Mouse (Mus musculus) thymus, postnatal 14 days (tissue): ENCODE data around the gene Gsta2.
A peak's percentile ranks its signal among the peaks of the same experiment; 100 is the strongest.
"Not testable (repeated sequence)": the region's sequence is repeated elsewhere in the genome, so short reads cannot be mapped to it uniquely, and the experiment has no call there.

ENCODE experiments used
- DNase-seq: peaks from one replicate; pipeline ENCODE4 v3.0.0; 2021

Gsta2 gene

DNA sequence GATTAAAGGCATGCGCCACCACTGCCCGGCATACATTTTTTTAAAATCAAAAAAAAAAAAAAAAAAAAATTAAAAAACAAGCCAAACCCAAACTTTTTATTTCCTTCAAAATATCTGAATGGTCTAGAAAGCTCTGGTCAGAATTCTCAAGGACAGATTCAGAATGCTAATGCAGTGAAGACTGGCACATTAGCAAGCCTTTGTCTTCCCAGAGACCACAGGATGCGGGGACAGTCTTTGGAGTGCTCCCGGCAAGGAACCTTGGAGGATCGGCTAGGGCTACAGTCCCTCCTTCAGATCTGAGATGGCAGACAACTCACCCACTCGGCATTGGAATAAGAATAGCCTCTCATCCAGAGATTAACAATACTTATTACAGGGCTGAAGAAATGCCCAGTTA is 9.1 kb upstream of the Gsta2 start:
- no peak for DNase-seq

DNA sequence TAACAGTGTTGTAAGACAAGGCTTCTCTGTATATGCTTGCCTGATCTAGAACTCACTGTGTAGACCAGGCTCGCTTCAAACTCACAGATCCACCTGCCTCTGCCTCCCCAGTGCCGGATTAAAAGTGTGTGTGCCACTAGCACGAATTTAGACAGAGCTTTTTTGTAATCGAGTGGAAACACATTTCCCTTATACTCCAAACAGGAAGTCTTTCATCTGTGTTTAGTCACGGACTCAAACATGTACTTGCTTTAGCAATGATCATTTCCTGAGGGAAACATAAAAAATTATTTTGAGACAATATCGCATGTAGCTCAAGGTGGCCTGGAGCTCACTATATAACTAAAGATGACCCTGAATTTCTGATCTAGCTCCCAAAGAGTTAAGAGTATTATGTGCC is 7.8 kb upstream of the Gsta2 start:
- DNase-seq, result no peak

DNA sequence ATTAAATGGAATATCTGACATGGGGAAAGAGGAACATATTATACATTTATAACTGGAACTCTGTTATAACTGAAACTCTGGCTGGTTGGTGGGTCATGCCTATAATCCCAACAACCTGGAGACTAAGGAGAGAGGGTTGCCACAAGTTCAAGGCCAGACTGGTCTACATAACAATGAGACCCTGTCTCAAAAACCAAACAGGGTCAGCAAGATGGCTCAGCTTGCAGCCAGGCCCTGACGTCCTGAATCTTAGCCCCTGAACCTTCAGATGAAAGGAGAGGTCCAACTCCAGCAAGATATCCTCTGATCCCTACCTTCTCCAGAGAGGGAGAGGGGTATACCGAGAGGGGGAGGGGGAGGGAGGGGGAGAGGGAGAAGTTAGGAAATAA is 4.9 kb upstream of the Gsta2 start:
- no peak for DNase-seq

DNA sequence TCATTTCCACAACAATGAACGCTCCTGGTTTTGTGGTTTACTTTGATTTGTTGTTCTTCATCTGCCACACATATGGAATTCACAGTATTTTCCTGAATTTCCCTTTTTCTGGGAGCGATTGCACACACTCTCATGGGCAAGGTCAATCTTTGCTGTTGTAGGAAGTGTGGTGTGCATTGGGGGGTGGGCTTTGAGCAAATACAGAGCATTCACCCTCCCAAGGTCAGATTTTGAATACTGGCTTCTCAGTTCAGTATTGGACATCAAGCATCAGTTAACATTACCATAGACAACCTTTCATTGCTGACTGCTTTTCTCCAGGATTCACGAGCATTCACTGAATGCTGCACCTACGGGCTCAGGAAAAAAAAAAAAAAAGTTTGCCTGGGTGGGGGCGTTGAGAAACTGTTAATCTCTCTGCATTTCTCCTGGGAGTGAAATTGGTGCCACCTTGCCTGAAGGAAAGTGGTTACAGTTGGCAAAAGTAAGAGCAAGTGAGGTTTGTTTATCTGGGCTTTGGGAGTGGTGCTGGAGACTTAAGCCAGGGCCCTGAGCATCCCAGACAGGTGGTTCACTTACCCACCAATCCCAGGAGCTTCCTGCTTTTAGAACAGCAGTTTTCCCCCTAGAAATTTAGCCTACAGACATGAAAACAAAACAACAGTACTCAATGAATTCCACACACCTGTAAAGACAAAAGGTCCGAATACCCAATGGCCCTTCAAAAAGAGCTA is 4.3 kb upstream of the Gsta2 start:
- DNase-seq, result no peak

DNA sequence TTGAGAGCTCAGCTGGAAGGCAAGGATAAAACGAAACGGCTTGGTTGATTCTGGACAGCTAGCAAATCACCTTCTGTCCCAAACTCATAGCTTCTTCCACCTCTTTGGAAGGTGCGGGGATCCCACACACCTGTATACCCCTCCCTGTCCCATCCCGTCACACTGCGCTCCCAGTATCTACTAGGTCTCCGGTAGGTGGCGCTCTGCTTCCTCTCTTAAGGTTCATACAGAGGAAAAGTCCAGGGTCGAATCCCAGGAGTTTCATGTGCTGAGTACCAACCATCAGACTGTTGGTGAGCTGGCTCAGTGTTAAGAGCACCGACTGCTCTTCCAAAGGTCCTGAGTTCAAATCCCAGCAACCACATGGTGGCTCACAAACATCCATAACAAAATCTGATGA is 2.5 kb upstream of the Gsta2 start:
- DNase-seq, result peak; percentile 71

DNA sequence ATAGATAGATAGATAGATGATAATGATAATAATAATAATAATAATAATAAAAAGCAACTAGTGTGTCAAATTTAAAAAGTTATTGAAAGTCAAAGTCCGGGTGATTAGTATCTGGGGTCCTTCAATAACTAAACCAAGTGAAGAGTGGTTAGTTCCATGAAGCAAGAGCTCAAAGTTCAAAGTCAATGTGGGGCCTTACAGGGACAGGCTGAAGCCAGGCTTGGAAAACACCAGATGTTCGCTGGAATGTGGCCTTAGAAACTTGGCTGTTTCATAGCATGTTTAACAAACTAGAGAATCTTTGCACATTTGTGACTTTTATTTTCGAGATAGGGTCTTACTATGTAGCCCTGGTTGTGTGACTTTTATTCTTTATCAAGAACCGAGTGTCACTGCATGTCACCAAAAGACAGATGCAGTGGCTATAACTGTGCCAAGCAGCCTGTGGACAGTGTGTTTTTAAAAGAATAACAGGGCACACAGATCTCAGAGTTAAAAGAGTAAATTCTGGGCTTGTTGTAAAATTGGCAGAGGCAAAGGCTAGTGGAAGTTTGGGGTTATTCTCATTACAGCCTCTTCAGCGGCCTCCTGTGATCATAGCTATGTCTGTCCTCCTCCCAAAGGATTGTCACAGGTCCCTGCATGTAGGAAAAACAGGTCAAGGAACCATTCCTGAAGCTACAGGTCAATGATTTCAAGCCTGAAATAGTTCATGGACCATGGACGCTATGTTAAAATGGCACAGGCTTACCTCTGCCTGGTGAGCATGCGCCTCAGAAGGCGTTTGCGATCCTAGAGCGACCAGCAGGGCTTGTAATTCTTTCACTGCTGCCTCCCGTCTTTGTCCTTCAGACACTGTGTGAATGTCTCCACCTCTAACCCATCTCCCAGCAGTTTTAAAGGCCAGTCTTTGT is 666 bp downstream of the Gsta2 start:
- DNase-seq, result no peak

DNA sequence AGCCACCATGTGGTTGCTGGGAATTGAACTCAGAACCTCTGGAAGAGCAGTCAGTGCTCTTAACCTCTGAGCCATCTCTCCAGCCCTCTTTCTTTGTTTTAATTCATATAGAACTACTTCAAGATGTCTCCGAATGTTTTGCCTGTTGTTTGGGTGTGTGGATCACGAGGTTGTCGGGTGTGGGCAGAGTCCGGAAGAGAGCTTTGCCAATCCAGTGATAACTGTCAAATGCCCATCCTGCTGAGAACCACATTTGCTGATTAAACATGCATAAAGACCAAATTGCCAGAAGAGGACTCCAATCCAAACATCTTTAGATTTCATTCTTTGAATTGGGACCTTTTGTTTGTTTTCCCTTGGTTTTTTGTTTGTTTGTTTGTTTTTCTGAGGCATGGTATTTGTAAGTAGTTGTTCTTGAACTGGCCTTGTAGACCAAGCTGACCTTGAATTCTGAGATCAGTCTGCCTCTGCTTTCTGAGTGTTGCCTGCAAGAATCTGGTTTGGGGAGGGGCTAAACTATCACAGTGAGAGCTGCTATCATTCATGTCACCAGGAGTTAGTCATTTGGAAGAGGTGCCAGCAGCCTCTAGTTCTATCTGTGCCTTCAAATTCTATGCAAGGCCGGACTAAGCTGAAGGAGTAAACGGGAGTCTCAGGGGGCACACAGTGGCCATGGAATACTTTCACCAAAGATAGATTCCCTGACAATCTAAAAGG is 3.9 kb downstream of the Gsta2 start:
- DNase-seq, result no peak

DNA sequence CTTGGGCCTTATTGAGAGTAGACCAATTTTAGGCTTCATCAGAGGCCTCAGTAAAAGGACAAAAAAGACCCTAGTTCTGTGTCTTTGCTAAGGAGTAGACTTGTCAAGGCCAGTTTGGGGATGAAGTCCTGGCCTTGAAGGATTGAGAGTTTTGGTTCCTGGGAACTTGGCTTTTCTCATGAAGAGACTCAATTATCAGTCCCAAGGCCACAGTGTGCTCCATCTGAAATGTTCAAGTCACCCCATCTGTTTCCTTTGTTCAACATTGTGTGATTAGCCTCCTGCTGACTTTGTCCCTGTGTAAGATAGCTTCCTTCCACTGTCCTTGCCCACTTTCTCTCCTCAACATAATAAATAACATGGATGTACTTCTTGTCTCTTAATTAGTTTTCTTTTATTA is 5.6 kb downstream of the Gsta2 start:
- DNase-seq, result not testable (repeated sequence)

DNA sequence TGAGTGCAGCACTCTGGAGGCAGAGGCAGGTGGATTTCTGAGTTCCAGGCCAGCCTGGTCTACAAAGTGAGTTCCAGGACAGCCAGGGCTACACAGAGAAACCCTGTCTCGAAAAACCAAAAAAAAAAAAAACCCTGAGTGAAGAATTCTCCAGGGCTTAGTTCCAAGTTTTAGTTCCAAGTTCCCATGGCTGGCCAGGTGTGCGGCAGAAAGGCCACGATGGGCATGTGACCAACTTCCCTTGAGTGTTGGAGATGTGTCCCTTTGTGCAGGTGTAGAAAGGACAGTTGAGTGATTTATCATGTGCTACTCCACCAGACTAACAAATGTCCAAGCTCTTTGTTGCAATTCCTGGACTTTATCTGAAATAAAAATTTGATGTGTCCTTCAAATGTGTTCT is 6.4 kb downstream of the Gsta2 start:
- not testable (repeated sequence) for DNase-seq

DNA sequence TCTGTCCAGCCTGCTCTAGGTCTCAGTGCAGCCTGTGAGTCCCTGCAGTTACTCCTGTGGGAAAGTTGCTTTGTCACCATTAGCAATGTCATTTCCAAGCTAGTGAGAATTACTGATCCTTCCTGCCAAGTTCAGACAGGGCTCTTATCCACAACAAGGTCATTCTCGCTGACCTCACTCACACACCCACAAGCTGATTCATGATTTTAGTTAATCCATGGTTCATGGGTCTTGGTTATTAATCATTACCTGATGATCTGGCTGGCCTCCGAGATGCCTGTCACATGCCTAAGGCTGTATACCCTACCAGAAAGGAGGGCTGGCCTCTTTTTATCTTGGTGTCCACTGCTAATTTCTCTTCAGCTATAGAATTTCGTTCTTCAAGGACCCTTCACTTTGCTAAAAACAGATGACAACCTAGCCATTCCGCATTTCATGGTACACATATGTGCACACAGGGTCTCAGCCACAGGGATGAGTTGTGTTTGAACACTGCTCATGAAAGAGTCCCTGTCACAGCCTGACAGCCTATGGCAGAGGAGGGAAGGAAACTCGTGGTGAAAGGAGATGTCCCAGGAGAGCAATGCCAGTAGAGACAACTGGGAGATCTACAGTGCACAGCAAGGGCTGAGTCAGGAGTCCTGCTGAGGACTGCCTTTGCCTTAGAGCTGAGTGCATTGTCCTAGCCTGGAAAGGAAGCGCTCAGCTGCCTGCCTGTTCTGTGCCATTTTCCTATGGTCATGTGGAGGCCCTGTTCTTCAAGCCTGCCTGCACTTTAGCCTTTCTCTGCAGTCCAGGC is 7.2 kb downstream of the Gsta2 start:
- DNase-seq, result not testable (repeated sequence)

DNA sequence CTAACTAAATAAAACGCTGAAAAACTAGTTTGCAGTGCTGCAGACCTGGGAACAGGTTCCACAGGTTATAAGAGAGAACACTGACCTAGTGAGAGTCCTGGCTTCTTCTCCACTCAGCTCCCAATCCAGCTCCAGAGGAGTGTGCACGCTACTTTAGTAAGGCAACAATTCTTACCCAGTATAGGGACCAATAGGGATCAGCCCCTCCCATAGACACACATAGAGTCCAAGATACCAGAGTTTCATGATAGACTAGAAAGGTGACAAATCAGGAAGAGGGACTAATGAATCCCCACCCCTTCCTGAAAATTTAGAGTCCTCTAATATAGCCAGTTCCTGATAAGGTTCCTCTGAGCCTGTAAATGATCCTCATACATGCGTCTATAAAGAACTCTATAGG is 8.6 kb downstream of the Gsta2 start:
- DNase-seq, result no peak

DNA sequence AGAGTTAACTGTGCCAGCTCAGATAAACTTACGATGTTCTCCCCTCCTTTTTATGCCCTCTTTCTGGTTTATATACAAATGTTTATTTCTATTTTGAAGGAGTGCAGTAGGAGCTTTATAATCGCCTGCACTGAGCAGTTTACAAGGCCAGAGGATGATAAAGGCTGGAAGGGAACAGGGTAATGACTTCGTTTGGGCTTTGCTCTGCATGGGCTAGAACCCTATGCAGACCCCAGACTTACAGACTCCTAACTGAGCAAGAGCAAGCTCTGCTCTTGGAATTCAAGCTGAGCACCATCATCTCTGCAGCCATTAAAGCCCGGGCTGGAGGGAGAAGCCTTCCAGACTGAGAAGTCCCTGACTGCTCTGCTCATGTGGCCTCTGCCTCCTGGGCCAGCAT is 10.4 kb downstream of the Gsta2 start:
- not testable (repeated sequence) for DNase-seq

DNA sequence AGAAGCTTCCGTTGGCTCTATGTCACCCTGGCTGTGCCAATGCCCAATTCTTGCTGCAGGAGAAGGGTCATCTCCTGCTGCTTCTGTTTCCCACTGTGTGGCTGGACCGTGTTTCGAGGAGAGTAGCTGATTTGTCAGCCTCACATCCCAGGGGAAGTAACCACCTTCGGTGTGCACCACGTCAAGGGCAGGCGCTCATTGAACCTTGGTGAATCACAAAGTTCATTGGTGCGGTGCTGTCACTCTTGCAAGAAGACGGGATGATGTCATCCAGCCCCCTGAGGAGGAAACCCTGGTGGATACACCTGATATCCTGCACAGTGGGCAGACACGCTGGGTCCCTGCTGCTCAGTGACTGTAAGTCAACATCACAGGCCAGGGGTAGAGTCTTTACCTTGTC is 12.5 kb downstream of the Gsta2 start:
- not testable (repeated sequence) for DNase-seq

DNA sequence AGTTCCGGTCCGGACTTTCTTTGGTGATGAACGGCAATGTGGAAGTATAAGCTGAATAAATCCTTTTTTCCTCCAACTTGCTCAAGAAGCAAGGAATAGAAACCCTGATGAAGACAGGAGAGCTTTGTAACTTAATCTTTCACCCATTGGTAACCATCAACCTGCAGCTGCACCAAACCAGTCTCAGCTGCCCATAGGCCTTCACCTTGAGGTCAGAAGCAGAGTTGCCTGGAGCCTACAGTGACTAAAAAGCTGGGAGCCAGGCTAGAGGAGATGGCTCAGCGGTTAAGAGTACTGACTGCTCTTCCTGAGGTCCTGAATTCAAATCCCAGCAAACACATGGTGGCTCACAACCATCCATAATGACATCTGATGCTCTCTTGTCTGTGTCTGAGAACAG is 13.1 kb downstream of the Gsta2 start:
- DNase-seq, result not testable (repeated sequence)

DNA sequence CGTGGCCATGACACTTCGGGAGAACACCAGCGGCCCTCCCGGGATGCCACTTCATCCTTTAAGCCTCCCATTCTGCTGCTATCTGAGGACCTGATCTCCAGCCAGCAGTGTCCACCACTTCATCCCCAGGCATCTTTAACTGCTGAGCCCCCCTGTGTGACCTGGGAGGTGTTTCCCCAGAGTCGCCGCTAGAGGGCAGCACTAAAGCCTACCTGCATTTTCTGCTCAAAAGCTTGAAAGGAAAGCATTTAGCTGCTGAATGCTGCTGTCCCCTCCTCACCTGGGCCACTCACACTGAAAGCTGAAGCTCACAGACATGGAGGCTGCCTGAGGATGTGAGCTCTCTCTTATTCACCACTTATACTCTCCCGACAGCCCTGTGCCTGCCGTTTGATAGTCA is 15.3 kb downstream of the Gsta2 start:
- peak; percentile 48 for DNase-seq

DNA sequence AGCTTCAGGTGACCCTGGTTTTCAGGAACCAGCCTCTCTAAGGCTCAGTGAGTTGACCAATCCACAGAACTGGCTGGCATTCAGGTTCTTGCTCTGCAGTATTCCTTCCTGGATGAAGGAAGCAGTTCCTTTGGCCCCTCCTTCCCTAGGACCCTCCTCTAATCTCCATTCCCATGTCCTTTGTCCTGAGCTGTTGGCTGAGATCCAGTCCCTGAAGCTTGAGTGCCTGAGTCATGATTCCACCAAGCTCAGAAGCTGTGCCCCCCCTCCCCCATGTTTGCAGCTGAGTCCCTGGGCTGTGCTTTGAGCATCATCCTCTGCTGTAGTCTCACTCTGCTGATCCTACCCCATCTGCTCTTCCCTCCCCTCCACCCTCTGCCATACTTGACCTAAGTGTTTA is 18.5 kb downstream of the Gsta2 start:
- not testable (repeated sequence) for DNase-seq

DNA sequence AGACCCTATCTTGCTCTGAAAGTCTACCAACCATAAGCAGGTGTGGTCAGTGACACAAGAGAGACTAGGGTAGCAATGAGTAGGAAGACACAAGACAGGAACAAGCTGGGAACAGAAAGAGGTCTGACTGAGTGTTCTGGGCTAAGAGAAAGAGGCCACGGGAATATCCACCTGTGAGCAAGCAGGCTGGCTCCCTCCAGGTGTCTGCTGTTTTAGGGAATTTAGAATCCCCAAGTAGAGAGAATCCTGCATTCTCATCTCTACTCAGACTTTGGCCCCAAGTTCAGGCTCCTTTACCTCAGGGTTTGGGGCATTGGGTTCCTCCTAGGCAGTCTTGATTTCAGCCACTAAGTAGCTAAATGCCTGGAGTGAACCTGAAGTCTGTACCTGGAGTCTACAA is 28.3 kb downstream of the Gsta2 start, which contains the start of gene Omt2b:
TSS of gene Omt2b (plus strand) at position 301 of the 400 bp plus-strand sequence.
- DNase-seq, result not testable (repeated sequence)

DNA sequence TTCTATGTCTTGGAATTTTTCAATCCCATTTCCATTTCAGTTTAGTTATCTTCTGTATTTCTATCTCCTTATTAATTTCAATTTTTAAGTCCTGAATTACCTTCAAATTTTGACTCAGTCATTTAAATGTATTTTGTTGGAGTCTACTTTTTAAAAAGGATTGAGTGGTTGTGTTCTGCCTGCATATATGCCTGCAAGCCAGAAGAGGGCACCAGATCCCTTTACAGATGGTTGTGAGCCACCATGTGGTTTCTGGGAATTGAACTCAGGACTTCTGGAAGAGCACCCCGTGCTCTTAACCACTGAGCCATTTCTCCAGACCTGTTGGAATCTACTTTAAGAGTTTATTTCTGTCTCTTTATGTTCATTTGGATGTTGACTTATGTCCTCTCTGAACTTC is 36.1 kb downstream of the Gsta2 start:
- DNase-seq, result no peak

DNA sequence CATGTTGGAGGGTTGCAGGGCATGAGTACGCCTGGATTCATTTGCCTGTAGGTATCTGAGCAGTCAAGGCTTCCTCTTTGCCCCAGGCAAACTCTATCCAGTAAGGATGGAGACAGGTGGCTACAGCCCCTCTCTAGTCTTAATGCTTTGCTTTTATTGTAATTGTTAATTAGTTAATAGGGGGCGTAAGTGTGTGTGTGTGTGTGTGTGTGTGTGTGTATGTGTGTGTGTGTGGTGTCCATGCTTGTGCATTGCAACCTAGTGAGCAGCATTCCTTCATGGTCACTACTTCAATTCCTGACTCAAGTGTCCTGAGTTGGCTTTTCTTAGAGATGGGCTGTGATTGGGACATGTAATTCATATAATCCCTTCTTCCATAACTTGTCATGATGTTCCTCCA is 40.9 kb downstream of the Gsta2 start, which contains the start of gene Omt2a:
TSS of gene Omt2a (minus strand) at position 101 of the 400 bp plus-strand sequence.
- no peak for DNase-seq

DNA sequence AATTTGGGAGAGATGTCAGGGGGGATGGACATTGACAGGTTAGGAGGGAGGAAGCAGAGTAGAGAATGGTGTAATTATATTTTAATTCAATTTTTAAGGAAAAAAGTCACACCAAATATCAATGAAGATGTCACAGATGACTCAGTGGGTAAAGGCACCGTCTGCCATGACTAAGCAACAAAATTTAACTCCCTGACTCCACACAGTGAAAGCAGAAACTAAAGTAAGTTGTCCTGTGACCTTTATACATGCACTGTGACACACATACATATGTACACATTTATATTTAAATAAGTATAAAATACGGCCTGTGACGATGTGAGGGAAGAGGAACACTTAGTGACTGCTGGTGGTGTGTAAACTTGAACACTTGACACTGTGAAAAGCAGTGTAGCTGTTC is 47.5 kb downstream of the Gsta2 start:
- DNase-seq, result not testable (repeated sequence)

DNA sequence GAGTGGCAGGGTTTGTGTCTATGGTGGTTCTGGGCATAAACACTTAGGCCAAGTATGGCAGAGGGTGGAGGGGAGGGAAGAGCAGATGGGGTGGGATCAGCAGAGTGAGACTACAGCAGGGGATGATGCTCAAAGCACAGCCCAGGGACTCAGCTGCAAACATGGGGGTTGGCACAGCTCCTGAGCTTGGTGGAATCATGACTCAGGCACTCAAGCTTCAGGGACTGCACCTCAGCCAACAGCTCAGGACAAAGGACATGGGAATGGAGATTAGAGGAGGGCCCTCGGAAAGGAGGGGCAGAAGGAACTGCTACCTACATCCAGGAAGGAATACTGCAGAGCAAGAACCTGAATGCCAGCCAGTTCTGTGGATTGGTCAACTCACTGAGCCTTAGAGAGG is 56.4 kb downstream of the Gsta2 start:
- DNase-seq, result not testable (repeated sequence)

DNA sequence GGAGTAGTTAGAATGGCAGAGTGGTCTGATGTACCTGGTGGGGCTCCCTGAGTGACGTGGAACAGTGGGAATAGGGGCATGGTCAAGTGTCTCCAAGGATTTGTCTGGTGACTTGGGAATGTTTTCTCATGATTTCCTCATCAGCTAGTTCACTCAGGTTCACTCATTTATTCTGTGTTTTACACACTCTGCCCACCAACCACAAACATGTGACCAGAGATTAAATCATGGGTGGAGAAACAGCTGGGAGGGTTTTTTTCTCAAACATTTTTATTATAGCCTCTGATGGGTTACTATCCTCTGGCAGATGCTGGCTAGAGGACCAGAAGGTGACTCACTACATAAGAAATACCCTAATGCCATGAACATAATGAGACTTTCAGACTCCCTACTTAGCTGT is 57.4 kb downstream of the Gsta2 start:
- no peak for DNase-seq
